Mouse (Mus musculus) intestine, postnatal 0 days (tissue): ENCODE results near the gene Mrpl34. TPM values are rescaled to one million over a fixed set of nuclear protein-coding genes. Genes with fewer than 3 reads are reported as not detected.

Source experiments
- ATAC-seq: fragments of 200-750 bp; cut with Nextera tagmentation; 2 replicates; pipeline ENCODE4 v1.8.0; 2017; ENCODE audit warnings: mild to moderate bottlenecking, moderate TSS enrichment, moderate library complexity
- H3K27ac ChIP-seq: fragments of 300-500 bp; sonication (generic); 2 replicates; pipeline ENCODE4 v1.5.1; 2014; ENCODE audit warnings: mild to moderate bottlenecking, low read depth, low read length, moderate library complexity
- H3K27me3 ChIP-seq: fragments of 300-500 bp; sonication (generic); replicated peaks from 2 replicates; pipeline ENCODE4 v1.6.1; 2014; ENCODE audit warnings: low read length, mixed read lengths; ENCODE audit not compliant: control insufficient read depth, insufficient read depth
- H3K36me3 ChIP-seq: fragments of 300-500 bp; sonication (generic); 2 replicates; pipeline ENCODE4 v1.6.1; 2014; ENCODE audit warnings: mild to moderate bottlenecking, moderate library complexity; ENCODE audit not compliant: control insufficient read depth, insufficient read depth
- H3K4me1 ChIP-seq: fragments of 300-500 bp; sonication (generic); replicated peaks from 2 replicates; pipeline ENCODE4 v1.6.1; 2014; ENCODE audit warnings: antibody characterized with exemption, low read length, mixed read lengths; ENCODE audit not compliant: control insufficient read depth, insufficient read depth
- H3K4me2 ChIP-seq: fragments of 300-500 bp; sonication (generic); replicated peaks from 2 replicates; pipeline ENCODE4 v1.6.1; 2014; ENCODE audit warnings: low read depth, mild to moderate bottlenecking, moderate library complexity
- H3K4me3 ChIP-seq: fragments of 300-500 bp; sonication (generic); 2 replicates; pipeline ENCODE4 v1.5.1; 2014; ENCODE audit warnings: low read depth, low read length
- H3K9ac ChIP-seq: fragments of 300-500 bp; sonication (generic); 2 replicates; pipeline ENCODE4 v1.6.1; 2014; ENCODE audit warnings: mild to moderate bottlenecking, low read depth, low read length
- H3K9me3 ChIP-seq: fragments of 300-500 bp; sonication (generic); 2 replicates; pipeline ENCODE4 v1.6.1; 2016; ENCODE audit warnings: mixed run types; ENCODE audit not compliant: control insufficient read depth
- CTCF ChIP-seq: sonication (generic); IDR thresholded peaks from 2 replicates; pipeline ENCODE4 v1.5.1; 2016; ENCODE audit warnings: low read depth, mild to moderate bottlenecking, control low read depth, antibody characterized with exemption, moderate library complexity
- WGBS: fragments of 180-500 bp; shearing (Covaris S2); extraction: QIAGEN DNeasy Blood & Tissue Kit; methylation state at CpG from one replicate; pipeline ENCODE4 v1.1.7; 2014; 5-methylcytosine and 5-hydroxymethylcytosine counted together
- polyA plus RNA-seq: library from polyadenylated mRNA; unstranded; fragments of >200 nt; fragmentation: Nextera tagmentation; extraction: Ambion mirVana; gene quantifications from 2 replicates; pipeline ENCODE4 v1.2.1, GENCODE M21; 2015

The Mrpl34 gene
- polyA plus RNA-seq, 1 experiment from 2014 or later, result 187 TPM

DNA sequence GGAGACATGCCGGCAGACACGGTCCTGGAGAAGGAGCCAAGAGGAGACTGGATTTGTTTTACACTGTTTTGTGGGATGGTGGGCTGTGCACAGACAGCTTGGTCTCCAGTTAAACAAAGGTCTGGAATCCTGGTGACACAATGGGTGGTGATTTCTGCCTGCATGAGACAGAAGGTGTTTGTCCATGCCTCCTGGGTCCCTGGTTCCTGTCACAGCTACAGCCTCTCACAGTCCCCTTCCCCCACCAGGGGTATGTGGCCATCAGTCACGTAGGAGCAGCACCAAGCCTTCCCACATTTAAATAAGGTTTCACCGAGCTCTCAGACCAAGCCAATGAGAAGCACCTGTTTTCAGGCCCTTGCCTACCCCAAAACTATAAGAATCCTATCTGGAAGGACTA, 13.4 kb upstream of the Mrpl34 start:
- Histone ChIP-seq H3K36me3 (no peaks in the 10 kb centered on the region), H3K27me3 (no peaks in the 10 kb centered on the region), H3K4me2 (no peak overlapping the region), H3K4me3 (no peak overlapping the region), H3K4me1 (no peaks in the 10 kb centered on the region), H3K9me3 (no peaks in the 10 kb centered on the region), H3K9ac (no peak overlapping the region), H3K27ac (no peak overlapping the region)
- ATAC-seq, result no peak
- TF ChIP-seq CTCF, result no peak
- WGBS, result 68% methylated on average over 4 of the region's 4 CpGs

DNA sequence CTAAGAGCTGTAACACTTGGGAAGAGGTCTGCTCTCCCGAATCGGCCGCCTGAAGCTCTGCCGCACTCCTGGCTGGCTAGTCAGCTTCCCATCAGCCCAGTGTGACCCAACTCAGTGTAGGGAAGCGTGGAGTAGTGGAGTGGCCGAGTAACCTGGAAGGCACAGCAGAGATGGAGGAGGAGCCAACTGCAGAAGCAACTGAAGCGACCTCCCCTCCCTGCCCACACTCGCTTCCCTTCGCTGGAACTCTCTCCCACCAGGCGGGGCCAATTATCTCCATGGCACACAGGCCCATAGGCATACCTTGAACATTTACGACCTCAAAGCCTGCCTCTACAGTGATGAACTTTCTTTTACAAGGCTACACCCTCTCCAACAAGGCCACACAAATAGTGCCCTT, 13.0 kb upstream of the Mrpl34 start:
- H3K27me3 ChIP-seq, result no peaks in the 10 kb centered on the region
- no peak for TF ChIP-seq CTCF
- H3K27ac ChIP-seq, result no peak overlapping the region
- 40% methylated on average over 11 of the region's 11 CpGs for WGBS
- no peak overlapping the region for H3K9ac ChIP-seq
- no peaks in the 10 kb centered on the region for H3K36me3 ChIP-seq
- no peak for ATAC-seq
- H3K4me2 ChIP-seq, result no peak overlapping the region
- no peak overlapping the region for H3K4me3 ChIP-seq
- H3K9me3 ChIP-seq, result no peaks in the 10 kb centered on the region
- H3K4me1 ChIP-seq, result no peaks in the 10 kb centered on the region

DNA sequence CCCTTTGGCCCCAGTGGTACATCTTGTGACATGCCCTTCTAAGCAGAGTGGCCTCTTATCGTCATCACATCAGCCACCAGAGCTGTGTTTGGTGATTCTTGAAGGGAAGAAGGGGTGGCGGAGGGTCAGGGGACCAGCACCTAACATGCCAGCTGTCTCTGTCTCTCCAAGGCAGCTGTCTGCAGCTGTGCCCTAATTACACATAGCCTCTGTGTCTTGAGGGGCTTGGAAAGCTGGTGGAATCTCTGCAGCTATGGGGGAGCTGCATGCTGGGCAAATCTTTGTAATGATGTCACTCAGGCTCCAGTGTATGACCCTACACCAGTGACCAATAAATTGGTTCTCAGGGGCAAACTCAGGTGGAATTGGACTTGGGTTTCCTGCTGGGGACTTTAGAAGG, 12.1 kb upstream of the Mrpl34 start:
- no peak for TF ChIP-seq CTCF
- Histone ChIP-seq H3K27ac (no peak overlapping the region), H3K36me3 (no peaks in the 10 kb centered on the region), H3K4me3 (no peak overlapping the region), H3K4me1 (no peaks in the 10 kb centered on the region), H3K9ac (no peak overlapping the region), H3K4me2 (no peak overlapping the region), H3K27me3 (no peaks in the 10 kb centered on the region), H3K9me3 (no peaks in the 10 kb centered on the region)
- no peak for ATAC-seq
- WGBS, result 74% methylated on average over 2 of the region's 2 CpGs

DNA sequence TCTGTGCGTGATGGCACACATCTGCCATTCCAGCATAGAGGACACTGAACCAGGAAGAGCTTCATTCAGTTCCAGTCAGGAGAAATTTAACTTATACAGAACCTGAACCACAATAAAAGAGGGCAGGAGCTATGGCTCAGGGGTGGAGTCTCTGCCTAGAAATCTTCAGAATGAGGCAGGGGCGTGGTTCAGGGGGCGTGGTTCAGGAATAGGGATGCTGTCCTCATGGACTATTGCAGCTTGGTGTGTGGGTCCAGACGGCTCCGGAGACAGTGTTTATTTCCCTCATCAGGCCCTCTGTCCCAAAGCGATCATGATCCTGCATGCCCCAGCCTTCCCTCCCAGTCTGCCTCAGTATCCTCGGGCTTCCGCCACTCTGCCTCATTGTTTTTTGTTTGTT, 10.1 kb upstream of the Mrpl34 start:
- no peaks in the 10 kb centered on the region for H3K4me1 ChIP-seq
- TF ChIP-seq CTCF, result no peak
- no peak overlapping the region for H3K9ac ChIP-seq
- no peak overlapping the region for H3K27ac ChIP-seq
- H3K36me3 ChIP-seq, result no peaks in the 10 kb centered on the region
- no peaks in the 10 kb centered on the region for H3K27me3 ChIP-seq
- H3K9me3 ChIP-seq, result no peaks in the 10 kb centered on the region
- H3K4me3 ChIP-seq, result no peak overlapping the region
- no peak overlapping the region for H3K4me2 ChIP-seq
- 71% methylated on average over 8 of the region's 8 CpGs for WGBS
- ATAC-seq, result no peak

DNA sequence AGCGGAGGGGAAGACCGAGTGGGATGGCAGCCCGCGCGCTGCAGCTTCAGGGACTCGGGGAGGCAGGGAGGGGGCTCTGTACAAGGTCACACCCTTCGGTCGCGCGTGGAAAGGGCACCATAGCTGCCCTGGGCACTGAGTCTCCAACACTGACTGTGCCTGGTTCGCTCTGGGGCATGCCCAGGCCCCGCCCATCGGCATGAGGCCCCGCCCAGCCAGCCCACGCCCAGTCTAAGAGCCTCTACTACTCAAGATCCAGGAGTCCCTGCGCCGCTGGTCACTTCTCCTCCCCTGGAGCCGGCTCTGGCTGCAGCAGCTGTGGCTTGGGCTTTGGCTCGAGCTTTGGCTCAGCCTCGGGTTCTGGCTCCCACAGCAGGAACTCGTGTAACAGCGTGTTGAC, 7.9 kb upstream of the Mrpl34 start:
- H3K27ac ChIP-seq, result no peak overlapping the region
- H3K9ac ChIP-seq, result no peak overlapping the region
- no peak for ATAC-seq
- WGBS, result 42% methylated on average over 22 of the region's 22 CpGs
- no peaks in the 10 kb centered on the region for H3K4me1 ChIP-seq
- no peaks in the 10 kb centered on the region for H3K9me3 ChIP-seq
- H3K27me3 ChIP-seq, result no peaks in the 10 kb centered on the region
- no peak overlapping the region for H3K4me2 ChIP-seq
- no peak overlapping the region for H3K4me3 ChIP-seq
- H3K36me3 ChIP-seq, result no peaks in the 10 kb centered on the region; the same call in 1 of the 2 replicates
- TF ChIP-seq CTCF, result no peak

DNA sequence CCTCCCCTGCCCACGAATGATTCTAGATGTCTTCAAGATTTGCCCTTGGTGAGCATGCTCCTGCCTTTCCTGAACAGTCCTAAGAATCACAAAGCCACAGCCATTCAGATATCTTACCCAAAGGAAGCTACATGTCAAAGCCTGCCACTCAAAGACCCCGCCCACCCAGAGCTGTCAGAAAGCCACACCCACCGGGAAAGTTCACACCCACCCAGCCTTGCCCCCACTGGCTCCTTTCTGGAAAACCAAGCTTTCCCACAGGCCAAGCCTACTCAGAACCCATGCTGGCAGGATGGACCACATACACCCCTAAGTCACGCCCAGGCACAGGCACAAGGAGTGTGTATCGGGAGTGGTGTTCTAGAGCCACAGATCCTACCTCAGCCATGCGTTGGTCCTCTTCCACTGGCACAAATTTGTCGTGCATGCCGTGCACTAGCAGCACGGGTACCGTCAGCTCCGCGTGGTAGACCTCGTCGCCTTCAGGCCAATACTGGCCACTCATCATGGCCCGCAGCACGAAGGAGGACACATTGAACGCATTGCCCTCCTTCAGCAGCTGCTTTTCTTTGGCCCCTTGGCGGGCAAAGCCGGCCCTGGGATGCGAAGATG, 7.0 kb upstream of the Mrpl34 start:
- no peaks in the 10 kb centered on the region for H3K27me3 ChIP-seq

More for the DNA sequence above, 7.0 kb upstream of the Mrpl34 start:
- H3K9ac ChIP-seq, result no peak overlapping the region
- TF ChIP-seq CTCF, result no peak
- 83% methylated on average over 20 of the region's 20 CpGs for WGBS
- ATAC-seq, result no peak
- no peaks in the 10 kb centered on the region for H3K9me3 ChIP-seq
- H3K36me3 ChIP-seq, result no peaks in the 10 kb centered on the region; the same call in 1 of the 2 replicates
- no peak overlapping the region for H3K27ac ChIP-seq
- H3K4me3 ChIP-seq, result no peak overlapping the region
- H3K4me2 ChIP-seq, result no peak overlapping the region
- H3K4me1 ChIP-seq, result no peaks in the 10 kb centered on the region; the same call in 1 of the 2 replicates
